Mouse (Mus musculus): ENCODE measurements around the gene Mrps24. TPM values are rescaled to one million over a fixed set of nuclear protein-coding genes. Genes with fewer than 3 reads are reported as not detected.

Mrps24 gene
- total RNA-seq, 2 experiments from 2014 or later = 145 to 152 TPM

DNA sequence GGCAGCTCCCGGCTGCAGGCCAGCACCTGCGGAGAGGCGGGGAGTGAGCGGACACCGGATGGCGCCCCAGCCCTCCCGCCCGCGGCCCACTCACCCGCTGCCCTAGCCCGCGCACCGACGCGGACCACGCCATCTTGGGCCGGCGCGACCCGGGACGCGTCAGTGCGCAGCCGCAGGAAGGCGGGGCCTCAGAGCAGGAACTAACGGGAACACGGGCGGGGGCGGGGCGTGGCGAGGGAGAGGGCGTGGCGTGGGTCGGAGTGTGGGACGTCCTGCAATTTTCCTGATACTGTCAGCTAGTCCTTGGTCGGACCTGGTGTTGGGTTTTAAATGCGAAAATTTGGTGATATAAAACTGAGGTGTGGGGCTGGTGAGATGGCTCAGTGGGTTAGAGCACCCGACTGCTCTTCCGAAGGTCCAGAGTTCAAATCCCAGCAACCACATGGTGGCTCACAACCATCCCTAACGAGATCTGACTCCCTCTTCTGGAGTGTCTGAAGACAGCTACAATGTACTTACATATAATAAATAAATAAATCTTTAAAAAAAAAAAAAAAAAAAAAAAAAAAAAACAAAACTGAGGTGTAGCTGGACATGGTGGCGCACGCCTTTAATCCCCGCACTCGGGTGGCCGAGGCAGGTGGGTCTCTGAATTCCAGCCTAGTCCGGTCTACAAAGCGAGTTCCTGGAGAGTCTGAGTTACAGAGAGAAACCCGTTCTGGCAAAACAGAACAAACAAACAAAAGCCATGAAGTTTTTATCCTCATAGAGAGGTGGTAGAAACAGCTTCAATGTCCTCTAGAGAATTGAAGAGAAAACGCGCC lies 7.7 kb downstream of the Mrps24 start:
- intact Hi-C loops (cut with DNase I) = loop anchor here (5.0 kb wide), 1 partner anchor 55 kb away; the partner anchor contains the start of gene Urgcp
- DNase-seq (ENCODE audit: low spot score) = peak; percentile 76

DNA sequence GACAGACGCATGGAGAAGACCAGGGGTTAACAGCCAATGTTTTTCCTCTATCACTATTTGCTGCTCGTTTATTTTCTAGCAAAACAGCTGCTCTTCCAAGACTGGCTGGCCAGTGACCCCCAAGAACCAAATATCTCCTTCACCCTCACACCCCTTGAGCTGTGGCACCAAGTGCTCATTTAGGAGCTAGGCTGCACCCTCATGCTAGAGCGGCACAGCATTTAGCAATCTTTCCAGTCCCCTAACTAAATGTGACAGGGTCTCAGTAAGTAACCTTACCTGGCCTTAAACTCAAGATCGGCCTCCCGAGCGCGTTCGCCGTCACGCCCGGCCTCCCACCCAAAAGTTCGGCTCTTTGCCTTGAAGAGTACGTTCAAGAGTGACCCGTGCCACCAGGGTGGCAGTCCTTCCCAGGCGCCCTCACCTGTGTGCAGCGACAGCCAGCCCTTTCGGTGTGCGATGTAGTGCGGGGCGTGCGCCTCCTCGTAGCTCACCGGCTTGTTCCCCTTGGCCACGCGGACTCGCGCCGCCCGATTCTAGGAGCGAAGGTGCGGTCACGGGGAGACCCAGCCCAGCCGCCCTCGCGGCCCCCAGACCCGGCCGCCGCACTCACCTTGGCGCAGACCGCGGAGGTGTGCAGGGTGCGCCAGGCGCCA lies 8.5 kb downstream of the Mrps24 start:
- DNase-seq (ENCODE audit: low spot score) = no peak
- intact Hi-C loops (cut with DNase I) = loop anchor here (5.0 kb wide), 1 partner anchor 55 kb away; the partner anchor contains the start of gene Urgcp

- no peak for DNase-seq (ENCODE audit: low spot score)
- intact Hi-C loops (cut with DNase I) = loop anchor here (5.0 kb wide), 1 partner anchor 56 kb away; the partner anchor contains the start of gene Urgcp
These were observed 9.5 kb downstream of the Mrps24 start for GRCm38 (mm10) chr11:5705972-5706371.

- intact Hi-C loops (cut with DNase I) = no loop called here
- no peak for DNase-seq (ENCODE audit: low spot score)
These were observed 12.1 kb downstream of the Mrps24 start for GRCm38 (mm10) chr11:5703341-5703740.

DNA sequence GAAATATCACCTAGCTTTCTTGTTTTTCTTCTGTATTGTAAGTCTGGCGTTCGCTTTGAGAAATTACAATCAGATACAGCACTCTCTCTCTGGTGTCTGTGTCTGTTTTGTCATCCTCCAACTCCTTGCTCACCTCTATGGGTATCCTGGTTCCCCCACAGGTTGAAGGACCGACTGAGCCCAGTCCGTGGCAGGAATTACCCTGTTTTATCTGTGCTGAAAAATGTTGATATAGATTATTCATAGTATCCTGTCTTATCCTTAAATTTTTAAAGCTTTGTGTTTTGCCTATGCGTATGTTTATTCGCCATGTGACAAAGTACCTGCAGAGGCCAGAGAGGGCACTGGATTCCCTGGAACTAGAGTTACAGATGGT lies 12.5 kb downstream of the Mrps24 start:
- no peak for DNase-seq (ENCODE audit: low spot score)
- intact Hi-C loops (cut with DNase I) = no loop called here

GRCm38 (mm10) chr11:5702271-5702956 lies 13.1 kb downstream of the Mrps24 start:
- intact Hi-C loops (cut with DNase I) = no loop called here
- DNase-seq (ENCODE audit: low spot score) = no peak

GRCm38 (mm10) chr11:5701821-5702220 lies 13.7 kb downstream of the Mrps24 start:
- no peak for DNase-seq (ENCODE audit: low spot score)
- intact Hi-C loops (cut with DNase I) = no loop called here

DNA sequence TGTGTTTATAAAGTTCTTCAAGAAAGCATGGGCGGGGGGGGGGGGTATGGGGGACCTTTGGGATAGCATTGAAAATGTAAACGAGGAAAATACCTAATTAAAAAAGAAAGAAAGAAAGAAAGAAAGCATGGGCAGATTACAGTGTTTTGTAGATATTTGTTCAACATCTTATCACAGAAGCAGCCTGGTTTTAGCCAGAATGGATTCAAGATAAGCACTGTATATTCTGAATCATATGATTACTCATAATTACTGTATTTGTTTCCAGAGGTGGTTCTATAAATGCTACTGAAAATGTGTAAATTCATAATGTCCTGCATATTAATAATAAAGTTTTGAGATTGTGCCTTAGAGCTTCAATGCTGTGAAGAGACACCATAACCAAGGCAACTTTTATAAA lies 14.2 kb downstream of the Mrps24 start:
- intact Hi-C loops (cut with DNase I) = no loop called here
- DNase-seq (ENCODE audit: low spot score) = no peak

- DNase-seq (ENCODE audit: low spot score) = no peak
- intact Hi-C loops (cut with DNase I) = no loop called here
These were observed 14.7 kb downstream of the Mrps24 start for GRCm38 (mm10) chr11:5700808-5701207.

DNA sequence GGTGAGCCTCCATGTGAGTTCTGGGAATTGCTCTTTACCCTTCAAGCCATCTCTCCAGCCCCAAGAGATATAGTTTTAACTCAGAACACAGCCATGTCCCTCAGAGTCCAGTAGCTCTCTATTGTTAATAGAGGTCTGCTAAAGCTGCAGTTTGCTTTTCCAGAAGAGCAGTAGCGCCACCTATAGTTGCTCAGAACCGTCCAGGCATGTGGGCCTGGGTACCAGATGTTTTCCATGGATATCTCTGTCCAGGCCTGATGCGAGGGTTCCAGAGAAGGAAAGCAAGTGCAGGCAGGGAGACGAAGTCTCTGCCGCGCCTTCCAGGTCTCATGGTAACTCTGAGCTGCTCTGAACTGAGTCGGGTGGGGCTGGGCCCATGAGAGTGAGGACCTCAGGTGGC lies 23.7 kb downstream of the Mrps24 start:
- DNase-seq (ENCODE audit: low spot score) = no peak
- intact Hi-C loops (cut with DNase I) = loop anchor here (2.0 to 5.0 kb wide), 2 partner anchors 209 to 399 kb away; no protein-coding TSS in a partner anchor

DNA sequence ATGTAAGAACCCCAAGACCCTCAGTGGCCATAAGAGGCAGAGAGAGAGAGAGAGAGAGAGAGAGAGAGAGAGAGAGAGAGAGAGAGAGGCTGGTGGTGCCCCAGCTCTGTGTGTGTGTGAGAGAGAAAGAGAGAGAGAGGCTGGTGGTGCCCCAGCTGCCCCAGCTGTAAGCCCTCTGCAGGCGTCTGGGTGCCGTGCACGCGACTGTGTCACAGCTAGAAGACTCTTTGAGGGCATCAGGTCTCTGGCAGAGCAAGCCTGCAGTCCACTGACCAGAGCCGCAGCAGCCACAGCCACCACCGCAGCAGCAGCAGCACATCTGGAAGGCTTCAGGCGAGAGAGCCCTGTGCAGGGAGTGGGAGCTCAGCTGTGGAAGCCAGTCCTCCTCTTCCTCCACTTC lies 31.2 kb downstream of the Mrps24 start:
- no peak for DNase-seq (ENCODE audit: low spot score)
- intact Hi-C loops (cut with DNase I) = no loop called here

GRCm38 (mm10) chr11:5682541-5682940 lies 32.9 kb downstream of the Mrps24 start:
- intact Hi-C loops (cut with DNase I) = no loop called here
- DNase-seq (ENCODE audit: low spot score) = no peak

Other genes starting within 250 kb of the Mrps24 start
- 10 to 100 TPM; 68.7 to 74.8 TPM for gene Xbp1, start 195.0 kb downstream of the Mrps24 start, total RNA-seq (2021)
- gene Ccdc117, start 173.5 kb downstream of the Mrps24 start, total RNA-seq (2021) = 10 to 100 TPM; 17.9 to 23.5 TPM
- not detected for gene Ankrd36, start 146.0 kb downstream of the Mrps24 start, total RNA-seq (2021)
- 10 to 100 TPM; 56.7 to 68.6 TPM for gene Urgcp, start 46.7 kb upstream of the Mrps24 start, total RNA-seq (2021)
- gene Dbnl, start 72.8 kb upstream of the Mrps24 start, total RNA-seq (2021) = 10 to 100 TPM; 26.1 to 27.2 TPM
- 100 to 1,000 TPM; 914 to 924 TPM for gene Pgam2, start 88.1 kb upstream of the Mrps24 start, total RNA-seq (2021)
- 1 to 10 TPM; 3.0 to 3.6 TPM for gene Polm, start 122.3 kb upstream of the Mrps24 start, total RNA-seq (2021)
- gene Aebp1, start 146.3 kb upstream of the Mrps24 start, total RNA-seq (2021) = 10 to 100 TPM; 18.5 to 23.3 TPM
- 10 to 100 TPM; 29.2 to 33.2 TPM for gene Pold2, start 162.6 kb upstream of the Mrps24 start, total RNA-seq (2021)
- gene Myl7, start 183.1 kb upstream of the Mrps24 start, total RNA-seq (2021) = 100 to 1,000 TPM; 742 to 813 TPM
- 1 to 10 TPM; 7.4 to 9.4 TPM for gene Gck, start 234.4 kb upstream of the Mrps24 start, total RNA-seq (2021)
- 10 to 100 TPM; 60.9 to 64.9 TPM for gene Ykt6, start 240.0 kb upstream of the Mrps24 start, total RNA-seq (2021)

Measured in heart, postnatal 25 days (tissue).